Mouse (Mus musculus): ENCODE measurements around the gene Tfrc.
"Not testable (repeated sequence)": the region's sequence is repeated elsewhere in the genome, so short reads cannot be mapped to it uniquely, and the experiment has no call there.

Tfrc gene

GRCm38 (mm10) chr16:32613269-32613834 is 4.6 kb downstream of the Tfrc start:
- DNase-seq, result no peak

- DNase-seq, result no peak
Measured at GRCm38 (mm10) chr16:32614047-32614446, 5.3 kb downstream of the Tfrc start.

GRCm38 (mm10) chr16:32618946-32619345 is 10.2 kb downstream of the Tfrc start:
- DNase-seq, result no peak

GRCm38 (mm10) chr16:32628140-32628539 is 19.4 kb downstream of the Tfrc start:
- no peak for DNase-seq

GRCm38 (mm10) chr16:32632328-32632824 is 23.7 kb downstream of the Tfrc start:
- no peak for DNase-seq

GRCm38 (mm10) chr16:32633486-32634012 is 24.8 kb downstream of the Tfrc start:
- DNase-seq, result no peak

GRCm38 (mm10) chr16:32634183-32634582 is 25.5 kb downstream of the Tfrc start:
- no peak for DNase-seq

- no peak for DNase-seq
Measured at GRCm38 (mm10) chr16:32635314-32635713, 26.6 kb downstream of the Tfrc start.

- no peak for DNase-seq
Measured at GRCm38 (mm10) chr16:32636331-32636730, 27.6 kb downstream of the Tfrc start.

GRCm38 (mm10) chr16:32636871-32637521 is 28.3 kb downstream of the Tfrc start:
- DNase-seq, result no peak

GRCm38 (mm10) chr16:32638476-32638875 is 29.8 kb downstream of the Tfrc start:
- DNase-seq, result peak; percentile 66 to 89

GRCm38 (mm10) chr16:32640096-32640495 is 31.4 kb downstream of the Tfrc start:
- no peak for DNase-seq

GRCm38 (mm10) chr16:32640683-32641082 is 32.0 kb downstream of the Tfrc start:
- not testable (repeated sequence) for DNase-seq

GRCm38 (mm10) chr16:32641440-32642219 is 32.9 kb downstream of the Tfrc start:
- DNase-seq, result no peak

GRCm38 (mm10) chr16:32642280-32642679 is 33.6 kb downstream of the Tfrc start:
- no peak for DNase-seq

- peak; percentile 88 to 94 for DNase-seq
Measured at GRCm38 (mm10) chr16:32643661-32644061, 34.9 kb downstream of the Tfrc start, which contains the start of gene Tnk2. Gene Tnk2 (plus strand): TSS chr16:32643874.

GRCm38 (mm10) chr16:32644069-32644800 is 35.5 kb downstream of the Tfrc start:
- DNase-seq, result peak; percentile 42 to 48

GRCm38 (mm10) chr16:32644801-32645170 is 36.1 kb downstream of the Tfrc start:
- no peak for DNase-seq

GRCm38 (mm10) chr16:32645361-32645914 is 36.7 kb downstream of the Tfrc start:
- peak; percentile 52 to 73 for DNase-seq

- DNase-seq, result no peak
Measured at GRCm38 (mm10) chr16:32646014-32646413, 37.3 kb downstream of the Tfrc start.

GRCm38 (mm10) chr16:32647712-32648111 is 39.0 kb downstream of the Tfrc start:
- no peak for DNase-seq

GRCm38 (mm10) chr16:32650461-32650860 is 41.7 kb downstream of the Tfrc start:
- no peak for DNase-seq

Data from spleen, adult 18-20 months (tissue).